Mouse (Mus musculus): ENCODE measurements at regions not wholly inside any gene's neighbourhood (a gene's known extent, or its start where the extent isn't known, plus 50 kb on each side); places are given as distances from the start of the nearest gene placed in this dataset.

- DNase-seq (ENCODE audit: low read depth, low spot score) = no peak
These were observed 258.9 kb downstream of the Barhl2 start for GRCm38 (mm10) chr5:106199061-106199460.

GRCm38 (mm10) chr5:106191141-106191540, 266.8 kb downstream of the Barhl2 start:
- DNase-seq (ENCODE audit: low read depth, low spot score) = no peak

GRCm38 (mm10) chr5:106181726-106182125, 276.2 kb downstream of the Barhl2 start:
- no peak for DNase-seq (ENCODE audit: low read depth, low spot score)

GRCm38 (mm10) chr5:106172162-106172561, 285.8 kb downstream of the Barhl2 start:
- peak; percentile 23 for DNase-seq (ENCODE audit: low read depth, low spot score)

- no peak for DNase-seq (ENCODE audit: low read depth, low spot score)
These were observed 287.6 kb downstream of the Barhl2 start for GRCm38 (mm10) chr5:106170405-106170804.

- DNase-seq (ENCODE audit: low read depth, low spot score) = no peak
These were observed 290.4 kb downstream of the Barhl2 start for GRCm38 (mm10) chr5:106167556-106167955.

- DNase-seq (ENCODE audit: low read depth, low spot score) = no peak
These were observed 289.9 kb downstream of the Zfp326 start for GRCm38 (mm10) chr5:106166266-106166665.

GRCm38 (mm10) chr5:106164190-106164589, 287.8 kb downstream of the Zfp326 start:
- no peak for DNase-seq (ENCODE audit: low read depth, low spot score)

- DNase-seq (ENCODE audit: low read depth, low spot score) = no peak
These were observed 286.8 kb downstream of the Zfp326 start for GRCm38 (mm10) chr5:106162981-106163653.

- DNase-seq (ENCODE audit: low read depth, low spot score) = no peak
These were observed 262.7 kb downstream of the Zfp326 start for GRCm38 (mm10) chr5:106139109-106139508.

- no peak for DNase-seq (ENCODE audit: low read depth, low spot score)
These were observed 246.6 kb downstream of the Zfp326 start for GRCm38 (mm10) chr5:106122928-106123327.

GRCm38 (mm10) chr5:106119584-106119983, 243.2 kb downstream of the Zfp326 start:
- no peak for DNase-seq (ENCODE audit: low read depth, low spot score)

GRCm38 (mm10) chr5:106113186-106113585, 236.8 kb downstream of the Zfp326 start:
- no peak for DNase-seq (ENCODE audit: low read depth, low spot score)

GRCm38 (mm10) chr5:106108474-106108971, 232.2 kb downstream of the Zfp326 start:
- DNase-seq (ENCODE audit: low read depth, low spot score) = no peak

- DNase-seq (ENCODE audit: low read depth, low spot score) = no peak
These were observed 225.9 kb downstream of the Zfp326 start for GRCm38 (mm10) chr5:106102255-106102654.

GRCm38 (mm10) chr5:106098887-106099286, 222.5 kb downstream of the Zfp326 start:
- no peak for DNase-seq (ENCODE audit: low read depth, low spot score)

GRCm38 (mm10) chr5:106089332-106089731, 213.0 kb downstream of the Zfp326 start:
- no peak for DNase-seq (ENCODE audit: low read depth, low spot score)

GRCm38 (mm10) chr5:106088478-106089185, 212.3 kb downstream of the Zfp326 start:
- DNase-seq (ENCODE audit: low read depth, low spot score) = no peak

GRCm38 (mm10) chr5:106083786-106084185, 207.4 kb downstream of the Zfp326 start:
- DNase-seq (ENCODE audit: low read depth, low spot score) = no peak

GRCm38 (mm10) chr5:106082891-106083290, 206.5 kb downstream of the Zfp326 start:
- DNase-seq (ENCODE audit: low read depth, low spot score) = no peak

GRCm38 (mm10) chr5:106067124-106067551, 190.8 kb downstream of the Zfp326 start:
- DNase-seq (ENCODE audit: low read depth, low spot score) = no peak

- DNase-seq (ENCODE audit: low read depth, low spot score) = no peak
These were observed 190.3 kb downstream of the Zfp326 start for GRCm38 (mm10) chr5:106066706-106067105.

GRCm38 (mm10) chr5:106064366-106064765, 188.0 kb downstream of the Zfp326 start:
- DNase-seq (ENCODE audit: low read depth, low spot score) = no peak
